Mouse (Mus musculus) MN1 (cell line): ENCODE measurements around the gene Ccs.

Experiments used
- DNase-seq: peaks from one replicate; pipeline ENCODE4 v3.0.0-alpha.2; 2016; ENCODE audit warnings: low spot score

Gene Ccs

DNA sequence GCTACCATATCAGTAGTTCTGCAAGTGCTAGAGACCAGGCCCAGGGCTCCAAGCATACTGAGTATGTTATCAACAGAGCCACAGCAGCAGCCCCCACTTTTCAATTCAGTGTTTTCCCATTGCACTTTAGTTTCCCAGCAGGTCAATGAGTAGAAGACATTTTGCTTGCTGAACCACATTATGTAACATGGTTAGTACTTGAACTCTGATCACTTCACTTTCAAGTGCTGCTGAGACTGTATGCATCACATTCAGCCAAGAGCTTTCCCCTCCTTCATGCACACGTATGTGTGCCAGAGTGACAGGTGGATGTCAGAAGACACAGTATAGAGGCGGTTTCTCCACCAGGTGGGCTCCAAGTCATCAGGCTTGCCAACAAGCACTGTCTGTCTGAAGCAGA lies 56.2 kb downstream of the Ccs start:
- no peak for DNase-seq
